Mouse (Mus musculus) mouse embryonic stem cell (cell line): ENCODE measurements around the gene Gchfr.

Experiments used
- in situ Hi-C, 2 experiments: fragments of 300-500 bp; cut with MboI; formaldehyde crosslinking; loops; 1 replicate in 1 of 2; 3 replicates in 1 of 2; pipeline ENCODE4 v1.14.3; 2019 to 2020; ENCODE audit warnings: low sequenced_read_pairs in 2 of 2, low pct_unique_long_range_greater_than_20kb in 1 of 2, mixed read lengths in 1 of 2; ENCODE audit not compliant: unreplicated experiment in 1 of 2

The Gchfr gene

GRCm38 (mm10) chr2:119166901-119167865 is at the start of gene Gchfr:
TSS of gene Gchfr (plus strand) at chr2:119167773.
- in situ Hi-C loops: no loop called here

- in situ Hi-C loops: loop anchor here in 1 of 2 experiments (25.0 kb wide), 1 partner anchor 301 kb away; no protein-coding TSS in a partner anchor
Measured at GRCm38 (mm10) chr2:119136346-119136898, 31.2 kb upstream of the Gchfr start.

GRCm38 (mm10) chr2:119145199-119145598 is 22.4 kb upstream of the Gchfr start:
- in situ Hi-C loops: loop anchor here in 1 of 2 experiments (25.0 kb wide), 1 partner anchor 292 kb away; no protein-coding TSS in a partner anchor

- in situ Hi-C loops: loop anchor here in 1 of 2 experiments (25.0 kb wide), 1 partner anchor 291 kb away; no protein-coding TSS in a partner anchor
Measured at GRCm38 (mm10) chr2:119146435-119146834, 21.1 kb upstream of the Gchfr start.

- in situ Hi-C loops: loop anchor here in 1 of 2 experiments (25.0 kb wide), 1 partner anchor 290 kb away; no protein-coding TSS in a partner anchor
Measured at GRCm38 (mm10) chr2:119147160-119147678, 20.4 kb upstream of the Gchfr start.

GRCm38 (mm10) chr2:119147775-119148174 is 19.8 kb upstream of the Gchfr start:
- in situ Hi-C loops: loop anchor here in 1 of 2 experiments (25.0 kb wide), 1 partner anchor 290 kb away; no protein-coding TSS in a partner anchor

- in situ Hi-C loops: no loop called here
Measured at GRCm38 (mm10) chr2:119152255-119152654, 15.3 kb upstream of the Gchfr start.

- in situ Hi-C loops: no loop called here
Measured at GRCm38 (mm10) chr2:119154683-119155082, 12.9 kb upstream of the Gchfr start.

GRCm38 (mm10) chr2:119155388-119155787 is 12.2 kb upstream of the Gchfr start:
- in situ Hi-C loops: no loop called here

GRCm38 (mm10) chr2:119156081-119156680 is 11.4 kb upstream of the Gchfr start:
- in situ Hi-C loops: no loop called here

GRCm38 (mm10) chr2:119156681-119157572 is 10.6 kb upstream of the Gchfr start, which contains the start of gene Rmdn3:
TSS of gene Rmdn3 (minus strand) at chr2:119157034.
- in situ Hi-C loops: no loop called here

GRCm38 (mm10) chr2:119157836-119158235 is 9.7 kb upstream of the Gchfr start:
- in situ Hi-C loops: no loop called here

- in situ Hi-C loops: no loop called here
Measured at GRCm38 (mm10) chr2:119161247-119161646, 6.3 kb upstream of the Gchfr start.

GRCm38 (mm10) chr2:119163135-119163534 is 4.4 kb upstream of the Gchfr start:
- in situ Hi-C loops: no loop called here

- in situ Hi-C loops: no loop called here
Measured at GRCm38 (mm10) chr2:119163999-119164398, 3.6 kb upstream of the Gchfr start.

- in situ Hi-C loops: no loop called here
Measured at GRCm38 (mm10) chr2:119165401-119165800, 2.2 kb upstream of the Gchfr start.

GRCm38 (mm10) chr2:119167866-119168256 is 288 bp downstream of the Gchfr start:
- in situ Hi-C loops: no loop called here

GRCm38 (mm10) chr2:119170282-119170681 is 2.7 kb downstream of the Gchfr start:
- in situ Hi-C loops: no loop called here
